9 mouse cellular contexts compared by ENCODE assay signal in the genomic region with DNA sequence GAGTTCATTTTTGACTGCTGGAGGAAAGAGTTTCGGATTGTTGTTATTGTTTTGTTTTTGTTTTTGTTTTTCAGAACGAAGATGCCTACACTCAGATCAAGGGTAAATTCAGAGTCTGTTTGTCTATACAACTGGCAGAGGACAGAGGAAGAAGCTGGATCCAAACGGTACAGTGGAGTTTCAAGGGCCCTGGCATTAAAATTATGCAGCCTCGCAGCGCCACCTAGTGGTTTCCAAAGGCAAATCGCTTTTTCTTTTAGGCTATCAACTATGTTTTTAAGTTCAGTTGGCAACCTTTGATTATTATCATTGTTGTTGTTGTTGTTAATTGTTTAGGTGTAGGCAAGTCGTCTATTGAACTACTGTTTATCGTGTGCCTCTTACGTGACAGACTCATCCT. TPM values are rescaled to one million over a fixed set of nuclear protein-coding genes. Genes with fewer than 3 reads are reported as not detected.
DNase-seq lines count a peak whose midpoint lies in the region.
"Had no signal": no experiment of that assay in that cellular context is flagged by ENCODE, and none has a peak within 500 bp of the region (broad histone marks: within the 10 kb centered on the region; RNA-seq: fewer than 3 reads in every experiment).

No protein-coding gene starts in this region.

- H3K4me3 ChIP-seq in embryonic facial prominence, embryonic 10.5 days = no peak overlapping the region
- H3K4me3 ChIP-seq: embryonic facial prominence, embryonic 12.5 days had no signal

- H3K27me3 ChIP-seq in embryonic facial prominence, embryonic 10.5 days (replicated peaks; ENCODE audit: low read depth, poor library complexity, severe bottlenecking) = no peaks in the 10 kb centered on the region
- H3K27me3 ChIP-seq: embryonic facial prominence, embryonic 12.5 days had no signal

- H3K36me3 ChIP-seq in embryonic facial prominence, embryonic 10.5 days (replicated peaks) = no peaks in the 10 kb centered on the region
- H3K36me3 ChIP-seq: embryonic facial prominence, embryonic 12.5 days had no signal

- peak; percentile 77 to 81 for DNase-seq in left cerebral cortex, adult 18-20 months (ENCODE audit: low spot score in 2 of 2)
- no peak for DNase-seq in left cerebral cortex, adult 8-10 months (ENCODE audit: low spot score in 2 of 2)
- peak; percentile 87 for DNase-seq in adrenal gland, postnatal 10 days
- peak; percentile 76 for DNase-seq in embryonic facial prominence, embryonic 10.5 days (ENCODE audit: low spot score)
- peak; percentile 79 to 85 for DNase-seq in heart, postnatal 36 days
- peak; percentile 30 to 64 for DNase-seq in left cerebral cortex, postnatal 36 days (ENCODE audit: low spot score in 2 of 2)
- DNase-seq in natural killer cell, adult 2 months (ENCODE audit: low spot score in 2 of 2) = peak; percentile 70 to 82
- peak; percentile 83 for DNase-seq in thymus, postnatal 0 days (ENCODE audit: low spot score)

- H3K27ac ChIP-seq in embryonic facial prominence, embryonic 10.5 days (replicated peaks) = no peak overlapping the region
- H3K27ac ChIP-seq: embryonic facial prominence, embryonic 12.5 days had no signal

- H3K4me1 ChIP-seq in embryonic facial prominence, embryonic 10.5 days = peaks cover 4% of the 10 kb centered on the region

- intact Hi-C loops in heart, postnatal 36 days (cut with DNase I) = loop anchor here (2.0 to 5.0 kb wide), 2 partner anchors 76 to 173 kb away; no protein-coding TSS in a partner anchor
- intact Hi-C loops in left cerebral cortex, postnatal 36 days (cut with DNase I) = no loop called here

- WGBS in embryonic facial prominence, embryonic 10.5 days = 8% methylated on average over 9 of the region's 9 CpGs

- H3K9me3 ChIP-seq in embryonic facial prominence, embryonic 10.5 days = no peaks in the 10 kb centered on the region
- H3K9me3 ChIP-seq: embryonic facial prominence, embryonic 12.5 days had no signal

RNA-seq across cellular contexts. Expression of a gene that starts 16.6 kb away (rescaled TPM):
- 100 to 1,000 TPM; 166 to 191 TPM for total RNA-seq in left cerebral cortex, adult 18-20 months (2021)
- 100 to 1,000 TPM; 126 to 155 (median 139) TPM for total RNA-seq in left cerebral cortex, adult 8-10 months (2022)
- 100 to 1,000 TPM; 294 to 310 TPM for total RNA-seq in adrenal gland, postnatal 10 days (2021)
- polyA plus RNA-seq in embryonic facial prominence, embryonic 10.5 days (2016; fragmentation: Nextera tagmentation; extraction: Ambion mirVana) = 97.2 and 97.7 TPM in 2 replicates
- 10 to 100 TPM; 61.5 to 67.6 TPM for total RNA-seq in heart, postnatal 36 days (2021)
- total RNA-seq in left cerebral cortex, postnatal 36 days (2021) = 100 to 1,000 TPM; 160 to 166 TPM
- polyA plus RNA-seq in thymus, postnatal 0 days (2015; fragmentation: Nextera tagmentation; extraction: Ambion mirVana) = 273 and 292 TPM in 2 replicates

RNA-seq across cellular contexts. Expression of a gene that starts 22.4 kb away (rescaled TPM):
- total RNA-seq in left cerebral cortex, adult 18-20 months (2021) = 10 to 100 TPM in 1 of 2 experiments, 1 to 10 TPM in 1; 9.3 to 10.4 TPM
- 10 to 100 TPM in 2 of 4 experiments, 1 to 10 TPM in 2; 8.9 to 11.8 (median 10.0) TPM for total RNA-seq in left cerebral cortex, adult 8-10 months (2022)
- total RNA-seq in adrenal gland, postnatal 10 days (2021) = 10 to 100 TPM; 38.0 to 43.5 TPM
- polyA plus RNA-seq in embryonic facial prominence, embryonic 10.5 days (2016; fragmentation: Nextera tagmentation; extraction: Ambion mirVana) = 9.3 and 10.5 TPM in 2 replicates
- 1 to 10 TPM; 3.1 to 4.8 TPM for total RNA-seq in heart, postnatal 36 days (2021)
- total RNA-seq in left cerebral cortex, postnatal 36 days (2021) = 10 to 100 TPM in 1 of 2 experiments, 1 to 10 TPM in 1; 7.7 to 10.8 TPM
- 9.4 and 13.3 TPM in 2 replicates for polyA plus RNA-seq in thymus, postnatal 0 days (2015; fragmentation: Nextera tagmentation; extraction: Ambion mirVana)

RNA-seq across cellular contexts. Expression of a gene that starts 23.0 kb away (rescaled TPM):
- total RNA-seq in left cerebral cortex, adult 18-20 months (2021) = 1 to 10 TPM; 7.9 TPM
- total RNA-seq in left cerebral cortex, adult 8-10 months (2022) = 1 to 10 TPM; 5.5 to 9.6 (median 7.2) TPM
- 10 to 100 TPM; 27.7 to 32.2 TPM for total RNA-seq in adrenal gland, postnatal 10 days (2021)
- polyA plus RNA-seq in embryonic facial prominence, embryonic 10.5 days (2016; fragmentation: Nextera tagmentation; extraction: Ambion mirVana) = 3.1 and 4.0 TPM in 2 replicates
- 10 to 100 TPM in 1 of 2 experiments, 1 to 10 TPM in 1; 8.9 to 11.1 TPM for total RNA-seq in heart, postnatal 36 days (2021)
- 1 to 10 TPM; 7.0 to 7.4 TPM for total RNA-seq in left cerebral cortex, postnatal 36 days (2021)
- polyA plus RNA-seq in thymus, postnatal 0 days (2015; fragmentation: Nextera tagmentation; extraction: Ambion mirVana) = 1.5 and 2.5 TPM in 2 replicates

RNA-seq across cellular contexts. Expression of a gene that starts 23.8 kb away (rescaled TPM):
- total RNA-seq in left cerebral cortex, adult 18-20 months (2021) = 10 to 100 TPM in 1 of 2 experiments, 1 to 10 TPM in 1; 6.3 to 11.0 TPM
- 1 to 10 TPM; 1.3 to 6.6 (median 3.8) TPM for total RNA-seq in left cerebral cortex, adult 8-10 months (2022)
- total RNA-seq in adrenal gland, postnatal 10 days (2021) = 10 to 100 TPM; 47.4 to 49.2 TPM
- 0.97 and 3.8 TPM in 2 replicates for polyA plus RNA-seq in embryonic facial prominence, embryonic 10.5 days (2016; fragmentation: Nextera tagmentation; extraction: Ambion mirVana)
- 1 to 10 TPM; 2.9 to 4.6 TPM for total RNA-seq in heart, postnatal 36 days (2021)
- 1 to 10 TPM; 3.1 to 8.2 TPM for total RNA-seq in left cerebral cortex, postnatal 36 days (2021)
- polyA plus RNA-seq in thymus, postnatal 0 days (2015; fragmentation: Nextera tagmentation; extraction: Ambion mirVana) = 7.2 and 11.3 TPM in 2 replicates

RNA-seq across cellular contexts. Expression of a gene that starts 24.0 kb away (rescaled TPM):
- 10 to 100 TPM; 14.7 to 26.1 TPM for total RNA-seq in left cerebral cortex, adult 18-20 months (2021)
- 10 to 100 TPM; 23.0 to 26.4 (median 24.2) TPM for total RNA-seq in left cerebral cortex, adult 8-10 months (2022)
- 100 to 1,000 TPM; 168 to 215 TPM for total RNA-seq in adrenal gland, postnatal 10 days (2021)
- polyA plus RNA-seq in embryonic facial prominence, embryonic 10.5 days (2016; fragmentation: Nextera tagmentation; extraction: Ambion mirVana) = 4.0 and 4.8 TPM in 2 replicates
- 10 to 100 TPM; 13.1 to 14.6 TPM for total RNA-seq in heart, postnatal 36 days (2021)
- 10 to 100 TPM; 20.6 to 28.9 TPM for total RNA-seq in left cerebral cortex, postnatal 36 days (2021)
- polyA plus RNA-seq in thymus, postnatal 0 days (2015; fragmentation: Nextera tagmentation; extraction: Ambion mirVana) = 22.7 and 39.0 TPM in 2 replicates

Comparison
In these comparisons a context has a peak if more than half of its experiments do, and no peak if none do; other contexts are left out.
1. DNase-seq: peak in left cerebral cortex, adult 18-20 months (2 of 2), adrenal gland, postnatal 10 days (single experiment), embryonic facial prominence, embryonic 10.5 days (single experiment), heart, postnatal 36 days (2 of 2), left cerebral cortex, postnatal 36 days (2 of 2), natural killer cell, adult 2 months (2 of 2) and thymus, postnatal 0 days (single experiment); none in left cerebral cortex, adult 8-10 months (0 of 2).